Mouse (Mus musculus) erythroblast, embryonic 14.5 days (primary cell): ENCODE data around the gene Fkbp5. TPM values are rescaled to one million over a fixed set of nuclear protein-coding genes. Genes with fewer than 3 reads are reported as not detected.

Experiments used
- H3K27me3 ChIP-seq: 2 replicates; pipeline ENCODE4 v1.6.1; 2012; ENCODE audit warnings: inconsistent platforms; ENCODE audit not compliant: control insufficient read depth
- H3K36me3 ChIP-seq: 2 replicates; pipeline ENCODE4 v1.6.1; 2012; ENCODE audit warnings: mild to moderate bottlenecking, inconsistent platforms; ENCODE audit not compliant: control insufficient read depth
- H3K4me1 ChIP-seq: 2 replicates; pipeline ENCODE4 v1.6.1; 2012; ENCODE audit warnings: inconsistent platforms; ENCODE audit not compliant: control insufficient read depth
- H3K4me3 ChIP-seq: replicated peaks from 2 replicates; pipeline ENCODE3; 2012; ENCODE audit warnings: moderate library complexity, mild to moderate bottlenecking, inconsistent platforms
- H3K9me3 ChIP-seq: 2 replicates; pipeline ENCODE4 v1.6.1; 2012; ENCODE audit warnings: low read length, inconsistent platforms, mixed read lengths; ENCODE audit not compliant: control insufficient read depth
- GATA1 ChIP-seq: IDR thresholded peaks from 2 replicates; pipeline ENCODE4 v1.6.1; 2012; ENCODE audit warnings: low read length, inconsistent platforms, mixed read lengths
- TAL1 ChIP-seq: IDR thresholded peaks from 3 replicates; pipeline ENCODE4 v1.6.1; 2012; ENCODE audit warnings: low read length, inconsistent platforms, mixed read lengths
- polyA plus RNA-seq: library from polyadenylated mRNA; stranded (reverse); fragments of >175 nt; gene quantifications from 2 replicates; pipeline ENCODE4 v1.2.3, GENCODE M21; 2012

Gene Fkbp5
- polyA plus RNA-seq, 1 experiment = 0.32 TPM

DNA sequence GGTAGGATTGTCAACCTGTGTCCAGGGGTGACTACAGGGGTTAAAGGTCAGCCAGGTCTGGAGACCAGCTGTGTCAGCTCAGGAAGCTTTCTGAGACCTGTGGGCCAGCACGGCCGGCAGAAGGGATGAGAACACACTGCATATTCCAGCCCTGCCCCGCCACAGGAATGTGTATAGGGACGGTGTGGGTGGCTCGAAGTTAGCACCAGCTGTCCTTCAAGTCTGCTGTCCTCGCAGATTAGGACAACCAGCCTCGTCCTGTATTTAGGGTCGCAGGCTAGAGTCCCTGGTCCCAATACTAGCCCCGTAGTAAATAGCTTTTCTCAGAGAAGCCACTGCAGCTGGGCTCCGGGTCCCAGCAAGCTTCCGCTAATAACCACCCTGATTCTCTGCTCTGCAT is 31.2 kb upstream of the Fkbp5 start:
- no peak for TF ChIP-seq TAL1
- no peak for TF ChIP-seq GATA1

DNA sequence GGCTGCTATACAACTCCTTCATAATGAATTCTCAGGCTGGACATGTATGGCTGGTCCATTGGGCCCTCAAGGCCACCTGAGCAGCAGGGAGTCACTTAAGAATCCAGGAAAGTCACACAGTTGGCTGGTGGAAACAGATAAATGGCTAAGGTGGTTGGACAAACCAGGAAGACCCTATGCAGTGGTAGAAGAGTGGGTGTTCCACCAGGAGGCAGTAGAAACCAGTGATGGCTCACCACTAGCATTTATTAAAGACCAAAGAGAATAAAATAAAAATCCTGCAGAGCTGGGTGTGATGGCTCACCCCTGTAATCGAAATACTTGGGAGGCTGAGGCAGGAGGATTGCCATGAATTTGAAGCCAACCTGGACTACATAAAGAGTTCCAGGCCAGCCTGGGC is 29.6 kb upstream of the Fkbp5 start:
- Histone ChIP-seq H3K4me3 (no peak overlapping the region), H3K4me1 (no peaks in the 10 kb centered on the region), H3K27me3 (no peaks in the 10 kb centered on the region), H3K36me3 (no peaks in the 10 kb centered on the region), H3K9me3 (peaks cover 4% of the 10 kb centered on the region)
- no peak for TF ChIP-seq TAL1
- TF ChIP-seq GATA1 = no peak

More for the DNA sequence above, 31.2 kb upstream of the Fkbp5 start:
- Histone ChIP-seq H3K4me3 (no peak overlapping the region), H3K4me1 (no peaks in the 10 kb centered on the region), H3K9me3 (peaks cover 3% of the 10 kb centered on the region; the same call in 1 of the 2 replicates), H3K36me3 (no peaks in the 10 kb centered on the region), H3K27me3 (no peaks in the 10 kb centered on the region)

DNA sequence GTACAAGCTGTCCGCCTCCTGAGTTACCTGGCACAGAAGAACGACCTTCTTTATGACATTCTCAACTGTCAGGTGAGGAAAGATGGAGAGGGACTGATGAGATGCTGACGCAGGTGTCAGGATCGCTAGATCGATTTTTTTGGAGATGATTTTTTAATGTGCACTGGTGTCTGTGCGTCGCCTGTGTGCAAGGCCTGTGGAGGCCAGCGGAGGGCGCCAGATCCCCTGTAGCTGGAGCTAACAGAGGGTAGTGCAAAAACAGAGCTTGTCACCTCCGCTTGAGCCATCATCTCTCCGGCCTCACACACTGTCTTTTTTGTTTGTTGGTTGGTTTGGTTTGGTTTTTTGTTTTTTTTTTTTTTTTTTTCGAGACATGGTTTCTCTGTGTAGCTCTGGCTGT is 20.6 kb upstream of the Fkbp5 start:
- Histone ChIP-seq H3K9me3 (peaks cover 33% of the 10 kb centered on the region), H3K4me1 (no peaks in the 10 kb centered on the region), H3K27me3 (peaks cover 2% of the 10 kb centered on the region), H3K4me3 (no peak overlapping the region), H3K36me3 (no peaks in the 10 kb centered on the region)
- TF ChIP-seq TAL1 (no peak), GATA1 (no peak)

DNA sequence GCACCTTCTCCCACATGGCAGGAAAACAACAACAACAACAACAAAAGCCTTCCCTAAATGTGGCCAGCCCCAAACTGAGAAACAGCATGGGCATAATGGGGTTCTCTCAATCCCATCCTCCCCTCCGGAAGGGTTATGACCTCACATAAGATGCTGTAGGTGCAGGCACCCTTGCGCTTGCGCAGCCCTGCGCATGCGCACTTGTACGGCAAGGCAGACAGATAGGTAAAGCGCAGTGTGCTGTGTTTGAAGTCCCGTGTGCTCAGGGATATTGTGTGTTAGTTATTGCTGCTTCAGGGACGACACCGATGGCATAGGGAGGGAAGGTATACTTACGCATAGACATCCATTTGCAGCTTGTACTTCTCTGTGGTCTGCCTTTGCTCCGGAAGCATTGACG is 16.0 kb upstream of the Fkbp5 start:
- no peaks in the 10 kb centered on the region for H3K36me3 ChIP-seq
- H3K4me1 ChIP-seq = no peaks in the 10 kb centered on the region
- peaks cover 9% of the 10 kb centered on the region for H3K27me3 ChIP-seq
- no peak for TF ChIP-seq TAL1
- no peak for TF ChIP-seq GATA1
- peaks cover 5% of the 10 kb centered on the region for H3K9me3 ChIP-seq
- H3K4me3 ChIP-seq = no peak overlapping the region

- TF ChIP-seq GATA1 (no peak), TAL1 (no peak)
- no peaks in the 10 kb centered on the region for H3K36me3 ChIP-seq
- H3K4me3 ChIP-seq = no peak overlapping the region
- H3K27me3 ChIP-seq = peaks cover 7% of the 10 kb centered on the region
- no peaks in the 10 kb centered on the region for H3K4me1 ChIP-seq
- H3K9me3 ChIP-seq = no peaks in the 10 kb centered on the region
Measured at GRCm38 (mm10) chr17:28532557-28532956, 15.2 kb upstream of the Fkbp5 start.

- Histone ChIP-seq H3K9me3 (no peaks in the 10 kb centered on the region), H3K36me3 (no peaks in the 10 kb centered on the region), H3K4me3 (no peak overlapping the region), H3K27me3 (peaks cover 7% of the 10 kb centered on the region), H3K4me1 (no peaks in the 10 kb centered on the region)
- TF ChIP-seq TAL1 (no peak), GATA1 (no peak)
Measured at GRCm38 (mm10) chr17:28531946-28532345, 14.6 kb upstream of the Fkbp5 start.

DNA sequence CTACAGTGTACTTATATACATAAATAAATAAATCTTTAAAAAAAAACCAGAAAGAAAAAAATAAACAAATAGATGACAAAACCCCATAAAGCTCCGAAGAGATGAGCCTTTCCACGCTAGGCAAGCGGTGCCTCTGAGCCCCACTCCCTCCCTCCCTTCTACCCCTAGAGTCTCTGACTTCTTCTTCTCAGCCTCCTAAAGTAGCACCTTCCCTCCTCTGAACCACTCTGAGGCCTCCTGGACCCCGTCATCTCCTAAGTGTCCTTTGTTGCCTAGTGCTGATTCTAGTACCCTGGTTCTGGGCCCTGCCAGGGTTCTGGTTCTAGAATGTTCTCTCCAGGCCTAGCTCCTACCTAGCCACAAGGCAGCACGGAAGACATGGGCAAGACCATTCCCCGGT is 13.2 kb upstream of the Fkbp5 start, which contains the start of gene Armc12:
Gene Armc12, plus strand, starts transcription at position 301 of the 400 bp plus-strand sequence.
- peaks cover 7% of the 10 kb centered on the region for H3K27me3 ChIP-seq
- TF ChIP-seq GATA1 (no peak), TAL1 (no peak)
- no peaks in the 10 kb centered on the region for H3K9me3 ChIP-seq
- no peaks in the 10 kb centered on the region for H3K36me3 ChIP-seq
- H3K4me3 ChIP-seq = no peak within 1 kb of the TSS
- H3K4me1 ChIP-seq = no peaks in the 10 kb centered on the region

GRCm38 (mm10) chr17:28529116-28529515 is 11.8 kb upstream of the Fkbp5 start:
- Histone ChIP-seq H3K4me3 (no peak overlapping the region), H3K4me1 (no peaks in the 10 kb centered on the region), H3K27me3 (peaks cover 14% of the 10 kb centered on the region), H3K36me3 (no peaks in the 10 kb centered on the region), H3K9me3 (no peaks in the 10 kb centered on the region)
- TF ChIP-seq GATA1 = no peak
- no peak for TF ChIP-seq TAL1

- Histone ChIP-seq H3K27me3 (peaks cover 25% of the 10 kb centered on the region), H3K4me1 (peaks cover 3% of the 10 kb centered on the region), H3K4me3 (no peak overlapping the region), H3K36me3 (no peaks in the 10 kb centered on the region), H3K9me3 (no peaks in the 10 kb centered on the region)
- TF ChIP-seq TAL1 (no peak), GATA1 (no peak)
Measured at GRCm38 (mm10) chr17:28528043-28528351, 10.7 kb upstream of the Fkbp5 start.

- H3K4me1 ChIP-seq = peaks cover 8% of the 10 kb centered on the region
- no peaks in the 10 kb centered on the region for H3K9me3 ChIP-seq
- no peak overlapping the region for H3K4me3 ChIP-seq
- peaks cover 31% of the 10 kb centered on the region for H3K27me3 ChIP-seq
- H3K36me3 ChIP-seq = no peaks in the 10 kb centered on the region
- TF ChIP-seq TAL1 = no peak
- TF ChIP-seq GATA1 = no peak
Measured at GRCm38 (mm10) chr17:28527184-28528042, 10.1 kb upstream of the Fkbp5 start.
